Mouse (Mus musculus): Measurements from ENCODE around the gene Ice2.

- TF ChIP-seq CTCF (IDR thresholded peaks at IDR 0.05; ENCODE audit: insufficient read depth, low read depth, low read length) (no peak), POLR2A (IDR thresholded peaks at IDR 0.05; ENCODE audit: insufficient read depth, low read depth, low read length) (no peak)
Observed at GRCm38 (mm10) chr9:69398453-69398850, 746 bp downstream of the Ice2 start.
